Mouse (Mus musculus) activated CD4-positive, CD25-positive, alpha-beta regulatory T cell, adult 4 months (primary cell): ENCODE data around the gene Slc44a5. TPM values are rescaled to one million over a fixed set of nuclear protein-coding genes. Genes with fewer than 3 reads are reported as not detected.

Experiments used
- ATAC-seq: one replicate; pipeline ENCODE4 v1.8.0; 2017
- polyA plus RNA-seq, 2 experiments: library from polyadenylated mRNA; unstranded; fragments of 100-300 nt; shearing (Covaris generic); gene quantifications; one replicate each; pipeline ENCODE4 v1.2.1; 2017

The Slc44a5 gene
- polyA plus RNA-seq, 2 experiments from 2014 or later, result not detected

DNA sequence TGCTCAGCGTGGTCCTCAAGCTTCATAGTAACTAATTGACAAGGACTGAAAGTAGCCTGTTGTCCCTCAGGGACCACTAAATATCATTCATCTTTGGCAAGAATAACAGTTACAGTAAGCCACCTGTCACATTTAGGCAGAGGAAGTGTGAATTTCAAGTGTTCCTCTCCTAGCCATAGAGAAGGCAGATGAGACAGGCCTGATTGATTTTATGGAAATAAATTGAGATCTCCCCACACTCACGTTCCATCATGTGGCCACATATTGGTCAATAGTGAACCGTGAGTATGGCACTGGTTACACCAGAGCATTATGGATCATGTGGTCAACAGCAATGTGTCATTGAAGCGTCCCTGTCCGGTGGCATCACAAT lies 199.3 kb downstream of the Slc44a5 start:
- no peak for ATAC-seq

DNA sequence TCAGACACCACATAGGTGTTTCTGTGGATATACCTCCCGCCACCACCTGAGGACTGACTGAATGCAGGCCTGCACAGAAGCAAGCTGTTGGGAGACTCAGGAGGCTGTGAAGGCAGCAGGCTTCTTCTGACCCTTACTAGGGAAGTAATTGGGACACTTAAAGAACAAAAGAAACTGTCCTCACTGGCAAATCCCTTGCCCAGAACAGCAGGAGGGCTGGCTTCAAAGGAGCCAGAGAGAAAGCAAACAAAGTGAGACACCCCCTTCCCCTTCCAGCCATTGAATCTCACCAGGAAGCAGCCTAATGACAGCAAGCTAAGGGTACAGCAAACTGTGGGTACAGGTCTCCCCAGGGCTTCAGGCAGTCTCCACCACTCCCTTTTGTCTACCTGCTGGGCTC lies 200.3 kb downstream of the Slc44a5 start:
- no peak for ATAC-seq

DNA sequence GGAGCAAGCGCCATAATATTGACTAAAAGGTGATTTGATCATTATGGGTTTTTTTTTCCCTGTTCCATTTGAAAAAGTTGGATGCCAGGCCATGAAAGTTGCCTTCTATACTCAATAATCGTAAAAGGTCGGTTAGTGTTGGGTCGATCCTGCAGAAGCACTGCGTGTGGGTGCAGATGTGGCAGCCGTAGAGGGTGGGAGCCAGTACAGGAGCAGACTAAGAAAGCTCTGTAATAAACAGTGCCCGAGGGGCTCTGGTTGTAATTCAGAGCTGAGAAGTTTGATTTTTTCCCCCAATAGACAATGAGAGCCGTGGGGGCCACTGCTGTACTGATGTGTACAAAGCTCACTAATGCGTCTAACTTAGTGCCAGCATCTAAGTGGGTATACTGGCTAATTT lies 200.8 kb downstream of the Slc44a5 start:
- no peak for ATAC-seq

DNA sequence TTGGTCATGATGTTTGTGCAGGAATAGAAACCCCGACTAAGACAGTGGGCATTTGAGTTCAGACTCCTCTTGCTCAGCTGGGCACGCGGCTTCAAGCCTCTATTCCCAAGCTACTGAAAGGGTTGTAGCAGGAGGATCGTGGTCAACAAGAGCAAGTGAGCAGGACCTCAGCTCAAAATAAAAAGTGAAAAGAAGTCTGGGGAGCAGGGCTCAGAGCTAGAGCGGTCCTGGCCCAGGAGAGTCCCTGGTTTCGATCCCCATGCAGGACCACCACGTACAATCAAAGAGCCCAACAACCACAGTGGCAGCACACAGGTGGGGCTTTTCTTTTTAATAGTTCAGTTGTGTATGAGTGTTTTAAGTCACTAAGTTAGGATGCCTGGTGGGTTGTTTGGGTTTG lies 201.5 kb downstream of the Slc44a5 start:
- no peak for ATAC-seq

DNA sequence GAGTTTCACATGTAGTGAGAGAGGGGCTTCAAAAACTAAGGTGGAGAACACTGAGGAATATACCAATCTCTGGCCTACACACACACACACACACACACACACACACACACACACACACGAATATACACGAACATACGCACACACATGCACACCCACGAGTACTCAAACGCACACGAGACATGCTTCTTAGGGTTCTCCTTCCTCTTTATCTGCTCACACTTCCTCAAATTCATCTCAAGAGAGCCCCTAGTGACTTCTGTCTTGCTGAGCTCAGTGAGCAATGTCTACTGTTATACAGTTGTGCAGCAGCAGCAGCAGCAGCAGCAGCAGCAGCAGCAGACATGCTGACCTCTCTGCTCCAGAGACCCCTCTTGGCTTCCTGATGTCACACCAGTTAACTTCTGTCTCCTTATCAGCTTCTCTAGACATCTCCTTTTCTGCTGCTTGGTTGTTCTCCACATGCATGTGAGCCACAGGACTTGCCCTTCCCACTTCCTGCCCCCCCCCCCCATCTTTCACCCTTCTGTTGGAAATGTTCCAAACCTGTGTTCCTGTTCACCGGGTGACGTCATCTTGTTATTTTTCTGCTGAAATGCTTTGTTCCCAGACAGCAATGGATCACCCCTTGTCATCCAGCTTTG lies 204.5 kb downstream of the Slc44a5 start:
- no peak for ATAC-seq

DNA sequence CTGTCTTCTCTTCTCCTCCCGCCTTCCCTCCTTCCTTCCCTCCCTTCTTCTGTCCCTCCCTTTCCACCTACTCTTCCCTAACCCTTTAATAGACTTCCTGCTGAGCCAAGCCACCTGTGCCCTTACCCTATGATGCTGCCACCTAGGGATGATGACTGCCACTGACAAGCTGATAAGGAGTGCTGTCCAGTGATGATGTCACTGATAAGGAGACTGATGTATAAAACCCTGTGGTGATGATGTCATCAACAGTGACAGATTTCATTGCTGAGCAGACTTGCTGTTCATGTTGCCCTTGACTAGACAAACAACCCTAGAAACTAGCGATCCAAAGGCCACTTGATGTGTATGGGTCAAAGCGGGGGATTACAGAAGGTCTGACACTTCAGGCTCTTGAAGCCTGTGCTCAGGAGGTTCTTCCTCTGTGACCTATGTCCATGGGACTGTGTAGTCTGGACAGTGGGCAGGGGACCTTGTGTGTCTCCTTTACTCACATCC lies 206.2 kb downstream of the Slc44a5 start:
- ATAC-seq, result no peak

DNA sequence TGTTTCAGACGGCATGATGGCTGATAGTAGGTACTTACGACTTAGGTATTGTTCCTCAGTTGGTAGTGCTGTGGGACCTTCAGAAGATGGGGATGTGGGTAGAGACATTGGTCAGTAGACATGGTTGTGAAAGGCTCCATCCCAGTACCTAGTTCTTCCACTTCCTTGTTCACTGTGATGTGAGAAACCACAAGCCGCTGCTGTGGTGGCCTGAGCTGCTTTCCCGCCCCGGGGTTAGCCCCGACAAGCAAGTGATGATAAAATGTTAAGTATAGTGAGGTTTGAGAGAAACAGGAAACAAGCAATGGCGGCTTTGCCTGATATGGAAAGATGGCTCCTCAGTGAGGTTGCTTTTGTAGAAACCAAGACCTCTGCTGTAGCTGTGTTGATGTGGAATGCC lies 209.8 kb downstream of the Slc44a5 start:
- ATAC-seq, result no peak

DNA sequence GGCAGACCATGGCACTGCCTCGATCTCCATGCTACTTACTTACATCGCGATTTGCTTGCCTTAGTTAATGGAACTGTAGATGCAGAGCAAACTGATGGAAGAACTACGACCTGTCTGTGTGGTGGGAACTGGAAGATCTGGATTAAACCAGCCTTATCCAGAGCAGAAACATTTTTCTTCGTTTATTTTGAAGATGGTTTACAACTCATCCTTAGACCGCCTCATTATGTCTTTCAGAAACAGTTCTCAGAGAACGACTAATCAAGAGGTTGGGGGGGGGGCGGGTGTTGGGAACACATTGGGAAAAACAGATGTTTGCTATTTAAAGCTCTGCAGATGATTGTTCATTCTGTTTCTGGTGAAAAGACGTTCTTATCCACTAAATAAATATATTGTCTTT lies 210.7 kb downstream of the Slc44a5 start:
- ATAC-seq, result no peak

DNA sequence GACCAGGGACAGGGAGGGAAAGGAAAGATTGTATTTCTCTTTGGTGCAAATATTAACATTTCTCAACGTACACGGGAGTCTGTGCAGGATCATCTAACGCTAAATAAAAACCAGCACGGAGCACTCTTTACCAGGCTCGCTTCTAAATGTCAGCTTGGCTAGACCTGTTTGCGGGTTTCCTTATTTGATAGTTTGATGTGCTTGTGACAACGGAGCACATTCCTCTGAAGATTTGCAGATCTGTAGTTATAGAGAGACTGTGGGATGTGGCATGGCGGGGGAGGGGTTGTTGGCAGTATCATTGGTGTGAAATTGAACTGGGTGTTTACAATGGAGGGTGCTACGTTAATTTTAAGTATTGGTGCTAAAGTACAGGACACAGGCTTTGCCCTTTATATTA lies 215.4 kb downstream of the Slc44a5 start:
- no peak for ATAC-seq

DNA sequence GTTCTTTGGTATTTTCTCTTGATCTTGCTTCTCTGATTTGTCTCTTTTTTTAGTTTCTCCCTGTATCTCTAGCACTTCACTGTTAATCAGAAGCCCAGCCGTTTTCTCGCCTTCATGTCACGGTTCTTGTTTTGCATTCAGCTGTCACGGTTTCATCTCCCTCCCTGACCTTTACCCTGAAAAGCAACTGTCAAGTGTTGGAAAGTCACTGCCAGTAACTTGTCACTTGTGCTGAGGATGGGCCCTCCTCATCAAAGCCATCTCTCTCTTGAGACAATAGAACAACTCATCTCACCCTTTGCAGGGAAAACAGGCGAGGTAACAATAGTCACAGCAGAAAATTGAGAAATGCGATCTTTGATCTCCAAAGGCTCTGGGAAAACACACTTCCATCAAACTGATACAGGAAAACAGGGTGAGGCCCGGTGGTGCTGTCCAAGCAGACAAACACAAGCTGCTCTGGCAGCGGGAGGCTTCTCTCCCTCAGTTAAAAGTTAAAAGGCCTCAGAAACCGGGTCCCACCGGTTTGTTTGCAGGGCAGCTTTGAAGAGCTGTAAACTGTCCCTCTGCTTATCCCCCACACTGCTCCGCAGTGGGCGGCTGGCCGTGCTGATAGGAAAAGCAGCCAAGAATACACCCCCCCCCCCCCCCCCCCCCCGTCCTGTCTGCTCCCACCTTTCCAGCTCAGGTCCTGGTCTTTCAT lies 219.2 kb downstream of the Slc44a5 start:
- no peak for ATAC-seq

DNA sequence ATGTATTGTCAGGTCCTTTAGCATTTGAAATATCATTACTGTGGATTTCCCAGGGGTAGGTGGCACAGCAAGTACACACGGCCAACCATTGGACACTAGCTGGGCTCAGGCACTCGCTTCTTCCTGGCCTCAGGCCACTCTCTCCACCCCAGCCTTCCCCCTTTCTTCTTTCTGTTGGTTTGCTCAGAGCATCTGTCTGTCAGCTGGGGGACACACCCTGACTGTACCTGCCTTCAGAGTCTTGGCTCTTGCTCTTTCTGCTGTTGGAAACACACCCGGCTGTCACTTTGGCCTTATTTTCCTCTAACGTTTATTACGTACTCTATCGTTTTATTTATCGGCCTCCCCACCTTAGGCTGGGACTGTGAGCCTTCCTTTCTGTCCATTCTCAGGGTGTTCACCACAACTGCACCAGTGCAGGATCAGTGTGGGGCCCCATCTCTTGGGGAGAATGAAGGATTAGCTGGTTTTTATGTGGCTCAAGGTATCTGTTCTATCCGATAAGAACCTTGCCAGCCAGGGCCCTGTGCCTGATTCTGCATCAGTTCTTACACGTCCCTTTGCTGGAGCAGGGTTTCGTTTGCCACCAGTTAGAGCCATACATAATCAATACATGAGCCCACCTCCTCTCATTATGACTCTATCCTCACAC lies 220.1 kb downstream of the Slc44a5 start:
- no peak for ATAC-seq

DNA sequence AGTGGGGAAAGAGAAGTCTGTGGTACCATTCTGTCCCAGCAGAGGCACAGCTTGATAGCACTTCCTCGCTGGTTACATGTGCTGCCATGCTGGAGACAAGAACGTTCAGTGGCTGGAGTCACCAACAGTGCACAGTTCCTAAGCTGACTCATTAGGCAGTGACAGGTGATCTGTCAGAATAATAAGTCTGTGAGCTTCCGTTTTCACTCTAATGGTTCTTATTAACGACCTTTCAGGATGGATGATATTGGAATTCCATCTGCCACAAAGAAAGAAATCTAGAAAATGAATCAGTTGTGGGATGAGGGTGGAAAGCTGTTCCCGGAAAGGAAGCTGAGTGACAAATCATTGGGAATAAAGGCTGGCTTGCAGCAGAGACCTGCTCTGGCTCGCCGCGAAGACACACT lies 227.2 kb downstream of the Slc44a5 start:
- ATAC-seq, result no peak

DNA sequence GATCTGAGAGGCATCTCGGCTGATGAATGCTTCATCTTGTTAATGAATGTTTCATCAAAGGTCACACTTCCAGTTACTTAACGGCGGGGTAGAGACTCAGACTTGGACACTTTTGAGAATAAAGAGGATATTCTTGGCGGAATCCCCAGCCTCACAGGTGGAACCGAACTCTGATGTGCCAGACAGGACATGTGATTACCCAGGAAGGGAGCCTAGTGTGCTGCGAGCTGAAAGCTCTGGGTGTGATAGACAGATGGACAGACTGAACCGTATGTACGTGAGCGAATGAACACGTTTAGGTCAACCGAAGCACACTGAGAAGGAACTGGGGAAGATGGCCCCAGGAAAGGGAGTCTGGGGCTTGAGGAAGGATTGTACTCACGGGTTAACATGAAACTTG lies 228.6 kb downstream of the Slc44a5 start:
- no peak for ATAC-seq

DNA sequence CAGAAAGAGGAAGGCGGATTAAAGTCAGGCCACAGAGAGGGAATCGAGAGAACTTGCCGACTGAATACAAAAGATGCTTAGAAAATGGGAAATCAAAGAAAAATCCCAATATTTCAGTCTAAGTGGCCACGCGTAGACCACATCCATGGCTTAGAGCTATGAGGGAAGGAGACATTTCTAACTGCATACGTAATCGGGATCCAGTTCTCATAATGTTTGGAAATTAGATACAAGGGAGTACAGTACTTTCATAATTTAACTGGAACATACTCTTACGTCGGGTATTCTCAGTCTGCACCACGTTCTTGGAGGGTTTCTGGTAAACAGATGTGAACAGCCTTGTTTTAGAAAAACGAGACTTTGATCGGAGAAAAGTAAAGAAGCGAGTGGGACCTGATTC lies 229.1 kb downstream of the Slc44a5 start:
- ATAC-seq, result no peak

DNA sequence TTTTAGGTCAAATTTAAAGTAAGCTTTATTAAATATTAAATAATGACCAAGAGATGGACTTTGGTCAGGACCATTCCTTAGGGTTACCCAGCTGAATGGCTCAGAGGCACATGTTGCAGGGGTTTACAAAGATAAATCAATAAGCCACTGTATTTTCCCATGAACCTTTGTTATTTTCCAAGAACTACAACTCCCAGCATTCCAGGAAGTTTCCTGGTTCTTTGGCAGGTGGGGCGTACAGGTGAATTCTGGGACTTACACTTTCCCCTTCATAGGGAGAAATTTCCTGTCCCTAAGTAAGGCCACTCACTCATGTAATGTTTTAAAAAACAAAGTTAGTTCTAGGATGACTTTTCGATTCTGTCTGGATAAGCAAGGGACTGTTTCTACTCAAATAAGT lies 235.2 kb downstream of the Slc44a5 start:
- no peak for ATAC-seq

DNA sequence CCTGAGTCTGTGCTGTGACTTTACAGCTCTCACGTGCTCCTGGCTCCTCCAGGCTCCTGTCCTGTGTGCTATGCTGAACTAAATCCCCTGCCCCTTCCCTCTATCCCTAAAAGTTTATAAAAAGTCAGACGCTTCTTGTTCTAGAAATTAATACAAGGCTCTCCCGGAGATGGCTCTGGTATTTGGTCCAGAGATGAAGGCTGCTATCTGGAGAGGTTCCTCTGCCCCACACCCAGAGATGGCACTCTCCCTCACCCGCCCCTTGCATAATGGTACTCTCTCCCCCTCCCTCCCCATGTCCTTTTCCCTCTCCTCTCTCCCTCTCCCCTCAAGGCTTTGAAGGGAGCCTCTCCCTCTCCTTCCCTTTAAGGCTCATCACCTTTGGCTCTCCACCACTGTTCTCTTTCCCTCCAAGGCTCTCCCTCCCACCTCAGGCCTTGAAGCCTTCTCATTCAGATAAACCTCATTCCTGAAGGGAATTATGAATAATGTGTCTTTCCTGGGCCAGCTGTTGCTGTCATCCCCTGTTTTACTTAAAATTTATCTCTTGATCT lies 236.0 kb downstream of the Slc44a5 start:
- ATAC-seq, result no peak

DNA sequence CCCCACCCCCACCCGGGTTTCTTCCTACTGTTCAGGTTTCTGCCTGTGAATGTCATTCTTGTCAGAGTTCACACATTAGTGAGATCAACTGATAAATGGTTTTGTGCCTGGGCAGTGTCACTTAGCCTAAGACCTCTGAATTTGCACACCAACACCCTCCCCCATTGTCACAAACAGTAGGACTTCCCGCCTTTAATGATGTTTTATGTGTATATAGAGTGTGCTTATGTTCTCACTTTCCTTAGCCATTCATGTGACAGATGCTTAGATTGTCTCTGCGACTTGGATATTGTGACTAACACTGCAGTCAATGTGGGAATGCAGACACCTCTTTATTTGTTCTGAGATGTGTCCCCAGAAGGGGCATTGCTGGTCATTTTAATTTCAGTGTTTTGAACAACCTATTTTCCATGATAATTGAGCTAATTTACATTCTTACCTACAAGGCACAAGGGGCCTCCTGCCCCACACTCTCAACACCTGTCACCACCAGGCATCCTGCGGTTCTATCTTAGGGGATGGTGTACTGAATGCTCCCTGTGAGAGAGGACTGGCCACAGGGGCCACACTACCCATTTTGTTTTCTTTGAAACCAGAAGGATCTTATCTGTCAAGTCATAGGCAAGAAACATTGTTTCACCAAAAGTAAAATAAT lies 236.7 kb downstream of the Slc44a5 start:
- ATAC-seq, result no peak

DNA sequence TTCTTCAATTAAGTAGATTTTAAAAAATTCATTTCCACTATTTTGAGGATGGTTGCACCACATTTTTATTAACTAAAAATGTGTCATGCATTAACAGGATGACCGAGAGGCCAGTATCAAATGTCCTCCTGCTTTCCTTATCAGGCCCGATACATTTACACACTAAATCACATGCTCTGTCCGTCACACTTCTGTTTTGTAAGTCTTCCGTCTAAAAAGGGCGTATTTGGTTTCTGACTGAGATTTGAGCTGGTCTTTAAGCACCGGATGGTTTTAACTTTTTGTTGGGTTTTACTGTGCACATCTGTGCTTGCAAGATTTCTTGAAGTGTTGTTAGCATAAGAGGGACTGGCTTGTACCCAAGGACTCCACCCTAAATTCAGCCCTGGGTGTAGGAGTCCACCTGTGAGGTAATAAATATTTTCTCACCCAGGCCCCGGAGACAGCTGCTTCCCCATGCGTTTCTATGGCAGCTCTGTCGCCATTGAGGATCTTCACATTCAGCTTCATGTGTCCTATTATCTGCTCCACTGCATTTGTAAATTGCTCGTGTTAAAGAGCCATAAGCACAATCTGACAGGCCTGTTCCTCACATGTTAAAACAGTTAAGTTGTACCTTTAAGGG lies 237.3 kb downstream of the Slc44a5 start:
- ATAC-seq, result no peak

DNA sequence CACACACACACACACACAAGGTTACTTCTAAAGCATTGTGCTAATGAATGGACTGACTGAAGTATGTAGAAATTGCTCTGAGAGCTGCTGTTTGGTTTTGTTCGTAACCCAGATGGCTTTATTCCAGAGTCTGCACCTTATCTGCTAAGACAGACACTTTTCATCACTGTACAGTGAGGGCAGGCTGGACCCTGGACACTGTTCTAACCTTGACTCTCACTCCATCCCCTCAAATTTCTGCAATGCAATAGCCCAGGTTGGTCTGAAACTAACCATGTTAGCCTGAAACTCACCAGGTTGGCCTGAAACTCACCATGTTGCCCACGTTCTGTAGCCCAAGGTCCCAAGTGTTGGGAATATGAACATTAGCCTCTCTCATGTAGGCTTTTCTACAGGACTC lies 239.3 kb downstream of the Slc44a5 start:
- no peak for ATAC-seq

DNA sequence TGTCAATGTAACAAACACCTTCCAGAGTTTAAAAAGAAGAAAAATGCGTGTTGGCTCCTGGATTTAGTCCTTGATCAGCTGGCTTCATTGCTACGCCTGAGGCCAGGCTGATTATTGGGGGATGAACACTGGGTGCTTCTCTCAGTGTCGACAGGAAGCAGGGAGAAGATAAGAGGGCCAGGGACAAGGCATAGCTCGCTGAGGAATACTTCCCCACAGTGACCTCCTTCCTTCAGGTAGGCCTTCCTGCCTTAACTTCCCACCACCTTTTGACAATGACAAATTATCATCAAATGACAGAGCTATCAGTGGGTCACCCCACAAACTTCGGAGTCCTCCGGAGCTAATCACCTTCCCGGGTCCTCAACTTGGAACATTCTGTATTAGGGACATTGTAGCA lies 242.1 kb downstream of the Slc44a5 start:
- ATAC-seq, result no peak

DNA sequence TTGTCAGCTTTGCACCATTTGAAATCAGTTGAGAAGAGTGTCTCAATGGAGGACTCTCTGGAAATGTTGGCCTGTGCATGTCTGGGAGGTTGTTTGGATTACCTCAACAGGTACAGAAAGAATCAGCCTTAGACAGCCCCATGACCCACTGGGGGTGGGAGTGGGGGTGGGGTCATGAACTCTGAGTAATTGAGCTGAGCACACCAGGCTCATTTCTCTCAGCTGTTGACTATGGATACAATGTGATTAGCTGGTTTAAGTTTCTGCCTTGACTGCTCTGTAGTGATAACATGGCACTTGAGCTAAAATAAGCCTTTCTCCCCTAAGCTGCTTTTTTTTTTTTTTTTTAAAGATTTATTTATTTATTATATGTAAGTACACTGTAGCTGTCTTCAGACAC lies 242.5 kb downstream of the Slc44a5 start:
- ATAC-seq, result no peak

DNA sequence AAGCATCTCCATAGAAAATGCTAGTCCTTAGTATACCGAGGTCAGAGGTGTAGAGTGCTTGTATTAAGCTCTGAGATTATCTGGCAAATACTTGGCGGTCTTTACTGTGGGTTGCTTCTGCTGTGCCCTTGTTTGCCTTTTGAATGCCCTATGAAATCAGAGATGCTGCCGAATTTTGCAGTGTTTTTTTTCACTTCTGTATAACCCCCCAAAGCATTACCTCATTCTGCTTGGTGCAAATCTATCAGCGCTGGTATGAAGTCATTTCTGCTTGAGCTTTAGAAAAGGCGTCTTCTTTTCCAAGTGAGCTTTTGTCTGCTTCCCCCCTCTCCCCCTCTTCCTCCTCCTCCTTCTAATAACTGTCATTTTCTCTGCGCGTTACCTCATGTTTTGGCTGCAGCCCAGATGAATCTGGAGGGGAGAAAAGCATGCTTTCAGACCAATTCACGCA lies 248.9 kb downstream of the Slc44a5 start:
- ATAC-seq, result no peak

DNA sequence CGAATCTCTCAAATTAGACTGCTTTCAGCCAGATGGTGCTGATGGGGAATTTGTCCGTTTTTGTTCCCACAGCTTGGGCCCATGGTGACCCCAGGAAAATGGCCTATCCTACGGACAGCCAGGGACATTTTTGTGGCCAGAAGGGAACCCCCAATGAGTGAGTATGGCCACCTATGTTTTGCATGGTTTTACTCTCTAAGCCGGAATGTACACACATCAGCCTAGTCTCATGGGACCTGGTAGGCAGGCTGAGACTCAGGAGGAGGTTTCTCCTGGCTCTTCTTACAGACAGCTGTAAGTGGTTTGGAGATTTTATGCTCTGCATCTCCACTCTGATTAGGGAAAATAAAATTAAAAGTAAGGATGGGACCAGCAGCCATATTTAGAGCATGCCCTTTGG lies 249.5 kb downstream of the Slc44a5 start:
- no peak for ATAC-seq
